Mouse (Mus musculus) E14TG2a.4 (cell line): ENCODE measurements around the gene Fam193a.

Experiments
- CTCF ChIP-seq: conservative IDR thresholded peaks from 2 replicates; pipeline ENCODE4 v1.5.1; 2014; ENCODE audit warnings: low read length
- POU5F1 ChIP-seq: IDR thresholded peaks from 2 replicates; pipeline ENCODE4 v1.6.1; 2014; ENCODE audit warnings: low read length, borderline replicate concordance

DNA sequence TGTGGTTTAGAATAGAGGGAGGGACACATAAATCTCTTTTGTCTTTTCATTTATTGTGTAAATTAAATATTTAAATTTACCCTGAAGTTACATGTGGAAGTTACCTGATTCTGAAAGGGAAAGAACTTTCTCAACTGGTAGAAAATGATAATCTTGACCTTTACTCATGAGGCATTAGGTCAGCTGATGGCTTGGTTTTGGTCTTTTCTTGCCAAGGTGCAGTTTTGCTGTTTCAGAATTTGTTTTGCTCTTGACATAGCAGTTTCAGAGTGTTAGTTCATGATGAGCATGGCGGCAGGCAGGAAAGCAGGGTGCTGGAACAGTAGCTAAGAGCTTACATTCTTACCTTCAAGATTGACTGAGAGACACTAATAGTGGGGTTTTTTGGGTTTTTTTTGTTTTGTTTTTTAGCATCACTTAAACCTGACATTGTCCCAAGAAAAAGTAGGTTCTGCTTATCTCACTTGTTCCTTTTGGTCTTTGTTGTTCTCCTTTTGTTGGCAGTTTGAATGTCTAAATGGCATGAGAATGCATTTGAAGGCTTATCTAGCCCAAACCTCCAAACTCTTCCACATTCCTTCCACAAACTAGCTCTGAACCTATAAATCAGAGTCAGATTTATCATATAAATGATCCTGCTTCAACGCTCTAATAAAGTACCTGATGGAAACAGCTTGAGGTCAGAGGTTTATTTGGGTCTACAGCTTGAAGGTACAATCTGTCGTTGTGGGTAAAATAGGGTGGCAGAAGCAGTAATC lies 47.7 kb downstream of the Fam193a start:
- TF ChIP-seq CTCF = no peak
- no peak for TF ChIP-seq POU5F1
